Mouse (Mus musculus): ENCODE measurements around the gene Sf3a1.

GRCm38 (mm10) chr11:4210786-4211185 lies 50.6 kb downstream of the Sf3a1 start:
- no peak for TF ChIP-seq CTCF (IDR thresholded peaks at IDR 0.05)
- no peak for TF ChIP-seq EP300 (IDR thresholded peaks at IDR 0.05)

Measured in lung, postnatal 0 days (tissue).